Mouse (Mus musculus) liver, adult 2 months (tissue): ENCODE results near the gene Ripply3. TPM values are rescaled to one million over a fixed set of nuclear protein-coding genes. Genes with fewer than 3 reads are reported as not detected.

ENCODE experiments used
- DNase-seq: peaks from one replicate; pipeline ENCODE4 v3.0.0-alpha.2; 2011; ENCODE audit warnings: low read depth, low spot score; ENCODE audit errors: extremely low read depth
- H3K27ac ChIP-seq: fragments of 200-500 bp; replicated peaks from 2 replicates; pipeline ENCODE4 v1.5.1; 2012; ENCODE audit warnings: low read depth, mild to moderate bottlenecking, control low read depth, inconsistent platforms, low read length; ENCODE audit not compliant: insufficient read depth
- H3K27me3 ChIP-seq: fragments of 200-500 bp; 2 replicates; pipeline ENCODE4 v1.6.1; 2012; ENCODE audit warnings: mild to moderate bottlenecking, moderate library complexity, low read length, inconsistent platforms; ENCODE audit not compliant: control insufficient read depth, insufficient read depth
- H3K36me3 ChIP-seq: fragments of 200-500 bp; 2 replicates; pipeline ENCODE4 v1.6.1; 2012; ENCODE audit warnings: low read length, inconsistent platforms; ENCODE audit not compliant: control insufficient read depth, insufficient read depth
- H3K4me1 ChIP-seq: fragments of 200-500 bp; 2 replicates; pipeline ENCODE4 v1.6.1; 2011; ENCODE audit warnings: low read length; ENCODE audit not compliant: control insufficient read depth, insufficient read depth
- H3K4me3 ChIP-seq: fragments of 200-500 bp; 2 replicates; pipeline ENCODE4 v1.5.1; 2011; ENCODE audit warnings: low read depth, mild to moderate bottlenecking, control low read depth, low read length, moderate library complexity; ENCODE audit not compliant: insufficient read depth
- H3K79me2 ChIP-seq: fragments of 200-500 bp; 2 replicates; pipeline ENCODE4 v1.6.1; 2012; ENCODE audit warnings: inconsistent platforms, mild to moderate bottlenecking, low read length, moderate library complexity; ENCODE audit not compliant: control insufficient read depth, insufficient read depth
- H3K9ac ChIP-seq: fragments of 200-500 bp; 2 replicates; pipeline ENCODE4 v1.6.1; 2012; ENCODE audit warnings: low read depth, mild to moderate bottlenecking, control low read depth, inconsistent platforms, low read length
- CTCF ChIP-seq: fragments of 200-500 bp; IDR thresholded peaks from 2 replicates; pipeline ENCODE4 v1.5.1; 2011; ENCODE audit warnings: low read depth, low read length, control low read depth
- POLR2A ChIP-seq: fragments of 200-500 bp; IDR thresholded peaks from 2 replicates; pipeline ENCODE4 v1.6.1; 2011; ENCODE audit warnings: low read length, control low read depth; ENCODE audit not compliant: insufficient read depth; ENCODE audit errors: extremely low read depth
- WGBS: fragments of 180-500 bp; shearing (Covaris S2); methylation state at CpG from one replicate; pipeline ENCODE4 v1.1.7; 2018; 5-methylcytosine and 5-hydroxymethylcytosine counted together
- polyA plus RNA-seq: library from polyadenylated mRNA; depleted of rRNA; stranded (reverse); fragments of >200 nt; gene quantifications from 2 replicates; pipeline ENCODE4 v1.2.3, GENCODE M21; 2012
- total RNA-seq: library from RNA; depleted of rRNA; stranded (reverse); fragments of >200 nt; gene quantifications from 2 replicates; pipeline ENCODE4 v1.2.3, GENCODE M21; 2014

The Ripply3 gene
- total and polyA plus RNA-seq, 2 experiments = 0.74 to 0.99 TPM

- 20% methylated on average over 7 of the region's 7 CpGs for WGBS
These were observed 19.0 kb downstream of the Ripply3 start for GRCm38 (mm10) chr16:94347080-94347731.

GRCm38 (mm10) chr16:94348779-94349178 is 20.6 kb downstream of the Ripply3 start:
- H3K9ac ChIP-seq = no peak overlapping the region
- H3K36me3 ChIP-seq = no peaks in the 10 kb centered on the region

More at GRCm38 (mm10) chr16:94347080-94347731, 19.0 kb downstream of the Ripply3 start:
- peak overlapping the region; percentile 34 for H3K27ac ChIP-seq
- TF ChIP-seq POLR2A (no peak), CTCF (0 out of 2 replicates have a peak, but pooled peaks have one; percentile 1)
- H3K36me3 ChIP-seq = no peaks in the 10 kb centered on the region
- no peaks in the 10 kb centered on the region for H3K27me3 ChIP-seq
- H3K9ac ChIP-seq = no peak overlapping the region
- peaks cover 6% of the 10 kb centered on the region; the same call in 1 of the 2 replicates for H3K4me1 ChIP-seq
- H3K4me3 ChIP-seq = no peak overlapping the region
- no peaks in the 10 kb centered on the region for H3K79me2 ChIP-seq
- DNase-seq = peak; percentile 95

GRCm38 (mm10) chr16:94349588-94350286 is 21.5 kb downstream of the Ripply3 start:
- Histone ChIP-seq H3K27me3 (no peaks in the 10 kb centered on the region), H3K27ac (no peak overlapping the region), H3K4me3 (no peak overlapping the region), H3K4me1 (peaks cover 6% of the 10 kb centered on the region; the same call in 1 of the 2 replicates), H3K79me2 (no peaks in the 10 kb centered on the region), H3K36me3 (no peaks in the 10 kb centered on the region), H3K9ac (no peak overlapping the region)
- no peak for DNase-seq
- TF ChIP-seq CTCF = no peak
- no peak for TF ChIP-seq POLR2A
- 85% methylated on average over 11 of the region's 11 CpGs for WGBS

More at GRCm38 (mm10) chr16:94348779-94349178, 20.6 kb downstream of the Ripply3 start:
- TF ChIP-seq POLR2A (no peak), CTCF (no peak)
- Histone ChIP-seq H3K27ac (no peak overlapping the region), H3K27me3 (no peaks in the 10 kb centered on the region), H3K4me1 (peaks cover 6% of the 10 kb centered on the region; the same call in 1 of the 2 replicates), H3K79me2 (no peaks in the 10 kb centered on the region), H3K4me3 (no peak overlapping the region)
- 97% methylated on average over 2 of the region's 2 CpGs for WGBS
- no peak for DNase-seq

GRCm38 (mm10) chr16:94350287-94350677 is 22.1 kb downstream of the Ripply3 start:
- Histone ChIP-seq H3K36me3 (no peaks in the 10 kb centered on the region), H3K9ac (no peak overlapping the region), H3K4me3 (no peak overlapping the region), H3K79me2 (no peaks in the 10 kb centered on the region), H3K4me1 (peaks cover 6% of the 10 kb centered on the region; the same call in 1 of the 2 replicates), H3K27ac (no peak overlapping the region), H3K27me3 (no peaks in the 10 kb centered on the region)
- WGBS = 88% methylated on average over 10 of the region's 10 CpGs
- TF ChIP-seq POLR2A = no peak
- TF ChIP-seq CTCF = no peak
- DNase-seq = no peak

- H3K27me3 ChIP-seq = no peaks in the 10 kb centered on the region; the same call in 1 of the 2 replicates
- 63% methylated on average over 9 of the region's 9 CpGs for WGBS
- no peak for TF ChIP-seq POLR2A
- TF ChIP-seq CTCF = no peak
- H3K4me1 ChIP-seq = no peaks in the 10 kb centered on the region
- no peaks in the 10 kb centered on the region for H3K36me3 ChIP-seq
- no peak overlapping the region for H3K9ac ChIP-seq
- no peak for DNase-seq
- H3K4me3 ChIP-seq = no peak overlapping the region
- H3K79me2 ChIP-seq = no peaks in the 10 kb centered on the region
- H3K27ac ChIP-seq = no peak overlapping the region
These were observed 26.2 kb downstream of the Ripply3 start for GRCm38 (mm10) chr16:94354450-94354849.

GRCm38 (mm10) chr16:94356046-94356445 is 27.8 kb downstream of the Ripply3 start:
- Histone ChIP-seq H3K27ac (no peak overlapping the region), H3K4me1 (no peaks in the 10 kb centered on the region), H3K27me3 (no peaks in the 10 kb centered on the region; the same call in 1 of the 2 replicates), H3K79me2 (no peaks in the 10 kb centered on the region), H3K9ac (no peak overlapping the region), H3K4me3 (no peak overlapping the region), H3K36me3 (no peaks in the 10 kb centered on the region)
- no peak for DNase-seq
- no peak for TF ChIP-seq CTCF
- 38% methylated on average over 7 of the region's 7 CpGs for WGBS
